Mouse (Mus musculus) cerebellum, adult 2 months (tissue): ENCODE measurements around the gene Olfr896-ps1. TPM values are rescaled to one million over a fixed set of nuclear protein-coding genes. Genes with fewer than 3 reads are reported as not detected.

Experiments
- DNase-seq, 2 experiments: peaks; one replicate each; pipeline ENCODE4 v3.0.0; 2021
- H3K27ac ChIP-seq: fragments of 200-500 bp; 2 replicates; pipeline ENCODE4 v1.5.1; 2012; ENCODE audit warnings: low read length, control low read depth, inconsistent platforms; ENCODE audit not compliant: insufficient read depth
- H3K27me3 ChIP-seq: fragments of 200-500 bp; 2 replicates; pipeline ENCODE4 v1.6.1; 2012; ENCODE audit warnings: inconsistent platforms, mild to moderate bottlenecking, low read length, moderate library complexity; ENCODE audit not compliant: control insufficient read depth, insufficient read depth
- H3K4me1 ChIP-seq: fragments of 200-500 bp; 2 replicates; pipeline ENCODE4 v1.6.1; 2011; ENCODE audit warnings: low read length; ENCODE audit not compliant: control insufficient read depth, insufficient read depth
- H3K4me3 ChIP-seq: fragments of 200-500 bp; replicated peaks from 2 replicates; pipeline ENCODE3; 2011; ENCODE audit warnings: mild to moderate bottlenecking, low read depth, low read length, control low read depth; ENCODE audit not compliant: insufficient read depth
- CTCF ChIP-seq: fragments of 200-500 bp; IDR thresholded peaks from 2 replicates; pipeline ENCODE4 v1.5.1; 2011; ENCODE audit warnings: low read depth, mild to moderate bottlenecking, control low read depth, low read length, moderate library complexity, borderline replicate concordance; ENCODE audit not compliant: insufficient read depth
- POLR2A ChIP-seq: fragments of 200-500 bp; IDR thresholded peaks from 2 replicates; pipeline ENCODE4 v1.6.1; 2011; ENCODE audit warnings: low read length, control low read depth, borderline replicate concordance; ENCODE audit not compliant: insufficient read depth
- WGBS: fragments of 180-500 bp; shearing (Covaris S2); methylation state at CpG from one replicate; pipeline ENCODE4 v1.1.7; 2018; 5-methylcytosine and 5-hydroxymethylcytosine counted together
- polyA plus RNA-seq: library from polyadenylated mRNA; depleted of rRNA; stranded (reverse); fragments of >200 nt; gene quantifications from 2 replicates; pipeline ENCODE4 v1.2.3, GENCODE M21; 2012; rRNA removed

Gene Olfr896-ps1
- not detected in 2 replicates for polyA plus RNA-seq

DNA sequence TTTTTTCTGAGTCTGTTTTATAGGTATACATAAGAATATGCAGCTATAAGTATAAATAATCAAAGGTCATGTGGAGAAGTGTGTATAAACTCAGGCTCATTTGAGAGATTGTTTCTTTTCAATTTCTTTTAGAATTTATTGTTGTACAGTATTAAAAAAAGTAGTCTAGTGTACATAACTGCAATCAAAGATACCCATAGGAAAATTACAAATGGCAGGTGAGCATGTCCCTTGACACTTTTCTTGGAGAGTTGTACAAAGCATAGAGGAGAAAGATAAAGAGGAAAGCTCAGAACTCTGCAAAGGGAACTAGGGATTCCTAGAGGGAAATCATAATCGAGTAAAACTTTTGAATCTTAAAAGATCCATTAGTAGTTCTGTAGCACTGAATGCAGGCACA, at the start of gene Olfr896-ps1:
Gene Olfr896-ps1 (plus strand): TSS at position 301 of the 400 bp plus-strand sequence.
- H3K4me3 ChIP-seq, result no peak within 1 kb of the TSS
- no peak for DNase-seq
- H3K27ac ChIP-seq, result no peak within 1 kb of the TSS
- TF ChIP-seq POLR2A, result no peak
- no peak for TF ChIP-seq CTCF
- 84% methylated on average over 1 of the region's 1 CpGs for WGBS
- H3K4me1 ChIP-seq, result no peaks in the 10 kb centered on the region
- H3K27me3 ChIP-seq, result no peaks in the 10 kb centered on the region

DNA sequence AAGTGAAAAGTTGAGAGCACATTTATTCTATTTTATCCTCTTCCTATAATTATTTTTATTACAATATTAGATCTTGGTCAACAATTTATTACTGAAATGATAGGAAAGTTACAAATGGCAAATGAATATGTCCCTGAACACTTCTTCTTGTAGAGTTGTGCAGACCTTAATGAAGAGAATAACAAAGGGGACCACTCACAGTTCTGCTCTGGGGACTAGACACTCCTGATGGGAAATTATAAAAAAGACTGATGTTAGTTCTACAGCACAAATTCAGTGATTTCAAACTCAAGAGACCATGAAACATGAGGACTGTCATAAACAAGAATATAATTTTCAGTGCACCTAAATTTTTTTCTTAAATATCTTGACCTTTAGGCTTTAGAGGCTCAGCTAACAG, 38.4 kb upstream of the Olfr896-ps1 start, which contains the start of gene Olfr143:
Gene Olfr143 (plus strand): TSS at position 301 of the 400 bp plus-strand sequence.
- no peak within 1 kb of the TSS for H3K4me3 ChIP-seq
- H3K4me1 ChIP-seq, result no peaks in the 10 kb centered on the region
- no peaks in the 10 kb centered on the region for H3K27me3 ChIP-seq
- DNase-seq, result no peak
- no peak within 1 kb of the TSS for H3K27ac ChIP-seq
- TF ChIP-seq CTCF, result no peak
- TF ChIP-seq POLR2A, result no peak

DNA sequence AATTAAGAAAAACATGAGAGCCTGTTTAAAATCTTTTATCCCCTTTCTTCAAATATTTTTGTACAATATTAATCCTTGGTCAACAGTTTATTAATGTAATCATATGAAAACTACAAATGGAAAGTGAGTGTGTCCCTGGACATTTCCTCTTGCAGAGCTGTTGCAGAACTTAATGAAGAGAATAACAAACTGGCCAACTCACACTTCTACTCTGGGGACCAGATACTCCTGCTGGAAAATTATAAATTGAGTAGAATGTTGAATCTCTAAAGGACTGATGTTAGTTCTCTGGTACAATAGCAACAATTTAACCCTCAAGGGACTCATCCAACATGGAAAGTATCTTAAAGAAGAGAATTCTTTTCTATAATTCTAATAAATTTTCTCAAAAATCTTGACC, 23.4 kb upstream of the Olfr896-ps1 start, which contains the start of gene Olfr895:
Gene Olfr895 (plus strand): TSS at position 301 of the 400 bp plus-strand sequence.
- Histone ChIP-seq H3K4me3 (no peak within 1 kb of the TSS), H3K27ac (no peak within 1 kb of the TSS), H3K27me3 (no peaks in the 10 kb centered on the region), H3K4me1 (no peaks in the 10 kb centered on the region)
- TF ChIP-seq POLR2A, result no peak
- no peak for TF ChIP-seq CTCF
- no peak for DNase-seq

DNA sequence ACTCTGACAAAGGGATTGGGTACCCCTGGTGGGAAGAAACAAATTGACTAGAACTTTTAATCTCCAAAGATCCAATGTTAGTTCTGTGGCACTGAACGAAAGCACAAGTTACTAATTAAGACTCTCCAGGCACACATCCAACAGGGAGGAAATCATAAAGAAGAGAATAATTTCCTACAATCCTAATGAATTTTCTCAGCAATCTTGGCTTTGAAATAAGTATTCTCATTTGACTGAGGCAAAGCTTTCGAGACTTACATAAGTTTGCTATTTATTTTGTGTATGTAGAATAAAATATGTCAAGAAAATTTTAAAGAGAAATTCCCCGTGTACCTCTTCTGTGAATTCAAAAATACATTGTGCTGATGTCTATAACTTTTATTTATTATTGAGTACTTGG, 37.9 kb downstream of the Olfr896-ps1 start, which contains the start of gene Olfr25:
Gene Olfr25 (plus strand): TSS at position 301 of the 400 bp plus-strand sequence.
- H3K27me3 ChIP-seq, result no peaks in the 10 kb centered on the region
- WGBS, result 58% methylated on average over 3 of the region's 3 CpGs
- no peak within 1 kb of the TSS for H3K27ac ChIP-seq
- no peaks in the 10 kb centered on the region for H3K4me1 ChIP-seq
- H3K4me3 ChIP-seq, result no peak within 1 kb of the TSS
- TF ChIP-seq CTCF, result no peak
- no peak for TF ChIP-seq POLR2A
- DNase-seq, result no peak

Other genes with a start within 250 kb of the Olfr896-ps1 start
- not detected in 2 replicates for gene Olfr884, start 244.6 kb upstream of the Olfr896-ps1 start, polyA plus RNA-seq
- gene Olfr885, start 229.8 kb upstream of the Olfr896-ps1 start, polyA plus RNA-seq, result not detected in 2 replicates
- not detected in 2 replicates for gene Olfr887, start 207.0 kb upstream of the Olfr896-ps1 start, polyA plus RNA-seq
- gene Olfr888, start 183.0 kb upstream of the Olfr896-ps1 start, polyA plus RNA-seq, result not detected in 2 replicates
- not detected in 2 replicates for gene Olfr889, start 175.9 kb upstream of the Olfr896-ps1 start, polyA plus RNA-seq
- gene Olfr890, start 148.6 kb upstream of the Olfr896-ps1 start, polyA plus RNA-seq, result not detected in 2 replicates
- gene Olfr891, start 110.3 kb upstream of the Olfr896-ps1 start, polyA plus RNA-seq, result not detected in 2 replicates
- not detected in 2 replicates for gene Olfr893, start 82.7 kb upstream of the Olfr896-ps1 start, polyA plus RNA-seq
- gene Olfr894, start 73.1 kb upstream of the Olfr896-ps1 start, polyA plus RNA-seq, result not detected in 2 replicates
- not detected in 2 replicates for gene Olfr143, start 38.3 kb upstream of the Olfr896-ps1 start, polyA plus RNA-seq
- not detected in 2 replicates for gene Olfr895, start 23.3 kb upstream of the Olfr896-ps1 start, polyA plus RNA-seq
- gene Olfr25, start 38.0 kb downstream of the Olfr896-ps1 start, polyA plus RNA-seq, result not detected in 2 replicates
- not detected in 2 replicates for gene Olfr898, start 57.3 kb downstream of the Olfr896-ps1 start, polyA plus RNA-seq
- not detected in 2 replicates for gene Olfr250, start 75.8 kb downstream of the Olfr896-ps1 start, polyA plus RNA-seq
- not detected in 2 replicates for gene Olfr251, start 86.0 kb downstream of the Olfr896-ps1 start, polyA plus RNA-seq
- gene Olfr147, start 110.6 kb downstream of the Olfr896-ps1 start, polyA plus RNA-seq, result not detected in 2 replicates
- not detected in 2 replicates for gene Olfr901, start 138.3 kb downstream of the Olfr896-ps1 start, polyA plus RNA-seq
- gene Olfr902, start 156.5 kb downstream of the Olfr896-ps1 start, polyA plus RNA-seq, result not detected in 2 replicates
- not detected in 2 replicates for gene Olfr904, start 172.0 kb downstream of the Olfr896-ps1 start, polyA plus RNA-seq
- gene Olfr905, start 180.0 kb downstream of the Olfr896-ps1 start, polyA plus RNA-seq, result not detected in 2 replicates
- gene Olfr906, start 196.0 kb downstream of the Olfr896-ps1 start, polyA plus RNA-seq, result not detected in 2 replicates
- gene Olfr907, start 204.7 kb downstream of the Olfr896-ps1 start, polyA plus RNA-seq, result not detected in 2 replicates
- not detected in 2 replicates for gene Olfr911-ps1, start 230.5 kb downstream of the Olfr896-ps1 start, polyA plus RNA-seq
- gene Olfr910, start 246.7 kb downstream of the Olfr896-ps1 start, polyA plus RNA-seq, result not detected in 2 replicates